Comparison of ENCODE assay signal across 11 mouse cellular contexts in genomic region chr5:93152451-93152850, GRCm38 (mm10). TPM values are rescaled to one million over a fixed set of nuclear protein-coding genes. Genes with fewer than 3 reads are reported as not detected.
DNase-seq lines count a peak whose midpoint lies in the region; ATAC-seq and TF ChIP-seq lines count a peak whose summit lies in the region.
"Had no signal": no experiment of that assay in that cellular context is flagged by ENCODE, and none has a peak within 500 bp of the region (broad histone marks: within the 10 kb centered on the region; RNA-seq: fewer than 3 reads in every experiment).

No protein-coding gene starts in this region.

- H3K27me3 ChIP-seq in intestine, embryonic 16.5 days (replicated peaks; ENCODE audit: control insufficient read depth, insufficient read depth, low read length), result no peaks in the 10 kb centered on the region
- H3K27me3 ChIP-seq in intestine, embryonic 15.5 days (replicated peaks), result no peaks in the 10 kb centered on the region
- no peaks in the 10 kb centered on the region for H3K27me3 ChIP-seq in liver, embryonic 14.5 days (ENCODE audit: control insufficient read depth, insufficient read depth, low read length)
- H3K27me3 ChIP-seq in small intestine, adult 2 months (ENCODE audit: control insufficient read depth, insufficient read depth, low read length), result no peaks in the 10 kb centered on the region
- H3K27me3 ChIP-seq: forebrain, embryonic 13.5 days; limb, embryonic 15.5 days had no signal

- no peak overlapping the region for H3K9ac ChIP-seq in intestine, embryonic 16.5 days (ENCODE audit: low read depth, low read length)
- no peak overlapping the region for H3K9ac ChIP-seq in intestine, embryonic 15.5 days
- no peak overlapping the region for H3K9ac ChIP-seq in liver, embryonic 14.5 days (replicated peaks)
- H3K9ac ChIP-seq: forebrain, embryonic 13.5 days; limb, embryonic 15.5 days had no signal

- WGBS in intestine, embryonic 16.5 days, result 74% methylated on average over 4 of the region's 4 CpGs
- 83% methylated on average over 4 of the region's 4 CpGs for WGBS in intestine, embryonic 15.5 days
- 28% methylated on average over 4 of the region's 4 CpGs for WGBS in liver, embryonic 14.5 days (ENCODE audit: insufficient replicate concordance)
- 66% methylated on average over 4 of the region's 4 CpGs for WGBS in small intestine, adult 2 months

- H3K9me3 ChIP-seq in intestine, embryonic 16.5 days (ENCODE audit: control insufficient read depth, low read length), result no peaks in the 10 kb centered on the region
- H3K9me3 ChIP-seq in intestine, embryonic 15.5 days, result no peaks in the 10 kb centered on the region
- H3K9me3 ChIP-seq in liver, embryonic 14.5 days (ENCODE audit: control insufficient read depth, low read length), result no peaks in the 10 kb centered on the region
- H3K9me3 ChIP-seq: forebrain, embryonic 13.5 days; limb, embryonic 15.5 days had no signal

- peaks cover 13% of the 10 kb centered on the region for H3K4me1 ChIP-seq in intestine, embryonic 16.5 days (ENCODE audit: control insufficient read depth, insufficient read depth, low read length)
- H3K4me1 ChIP-seq in intestine, embryonic 15.5 days (replicated peaks), result peaks cover 10% of the 10 kb centered on the region
- H3K4me1 ChIP-seq in bone marrow macrophage, adult 2 months (ENCODE audit: control insufficient read depth, insufficient read depth, low read length), result peaks cover 36% of the 10 kb centered on the region
- peaks cover 11 to 35% of the 10 kb centered on the region in 2 experiments for H3K4me1 ChIP-seq in liver, embryonic 14.5 days (replicated peaks; ENCODE audit: control insufficient read depth in 2 of 2, insufficient read depth in 2 of 2, low read length in 1 of 2)
- peaks cover 7% of the 10 kb centered on the region; the same call in 1 of the 2 replicates for H3K4me1 ChIP-seq in small intestine, adult 2 months (ENCODE audit: control insufficient read depth, insufficient read depth, insufficient read length, low read length)

- H3K4me3 ChIP-seq in intestine, embryonic 16.5 days (ENCODE audit: low read length), result no peak overlapping the region
- H3K4me3 ChIP-seq in intestine, embryonic 15.5 days (replicated peaks), result no peak overlapping the region
- H3K4me3 ChIP-seq in bone marrow macrophage, adult 2 months (ENCODE audit: insufficient read depth, low read length), result peak overlapping the region; percentile 42
- H3K4me3 ChIP-seq in liver, embryonic 14.5 days (ENCODE audit: insufficient read depth in 1 of 2, low read depth in 2 of 2, low read length in 2 of 2), result no peak overlapping the region
- H3K4me3 ChIP-seq in small intestine, adult 2 months (ENCODE audit: low read depth, low read length), result peak overlapping the region; percentile 4; the same call in 1 of the 2 replicates
- H3K4me3 ChIP-seq: forebrain, embryonic 13.5 days; limb, embryonic 15.5 days had no signal

- no peak overlapping the region for H3K27ac ChIP-seq in intestine, embryonic 16.5 days (ENCODE audit: low read length)
- H3K27ac ChIP-seq in intestine, embryonic 15.5 days, result no peak overlapping the region
- H3K27ac ChIP-seq in bone marrow macrophage, adult 2 months (ENCODE audit: insufficient read depth, low read depth, low read length), result peak overlapping the region; percentile 45
- no peak overlapping the region for H3K27ac ChIP-seq in liver, embryonic 14.5 days
- H3K27ac ChIP-seq in small intestine, adult 2 months (ENCODE audit: insufficient read depth, low read depth, low read length), result peak overlapping the region; percentile 54
- H3K27ac ChIP-seq: forebrain, embryonic 13.5 days; limb, embryonic 15.5 days had no signal

- H3K36me3 ChIP-seq in intestine, embryonic 16.5 days (ENCODE audit: control insufficient read depth, insufficient read depth, low read length), result peaks cover 4% of the 10 kb centered on the region
- peaks cover 20% of the 10 kb centered on the region; the same call in 1 of the 2 replicates for H3K36me3 ChIP-seq in intestine, embryonic 15.5 days
- no peaks in the 10 kb centered on the region for H3K36me3 ChIP-seq in liver, embryonic 14.5 days (replicated peaks; ENCODE audit: control insufficient read depth, insufficient read depth, low read depth)
- H3K36me3 ChIP-seq in small intestine, adult 2 months (ENCODE audit: control insufficient read depth, insufficient read depth, low read length), result peaks cover 16% of the 10 kb centered on the region

- peak; percentile 48; the same call in 1 of the 2 replicates for ATAC-seq in intestine, embryonic 16.5 days
- ATAC-seq in intestine, embryonic 15.5 days, result no peak
- peak; percentile 54; the same call in 1 of the 2 replicates for ATAC-seq in liver, embryonic 14.5 days (ENCODE audit: insufficient read depth)
- ATAC-seq: forebrain, embryonic 13.5 days had no signal

- no peak for TF ChIP-seq POLR2A in bone marrow macrophage, adult 2 months (IDR thresholded peaks at IDR 0.05; ENCODE audit: borderline replicate concordance, low read depth, low read length)
- TF ChIP-seq POLR2A in small intestine, adult 2 months (IDR thresholded peaks at IDR 0.05; ENCODE audit: low read depth, low read length), result no peak

- DNase-seq in liver, embryonic 14.5 days (ENCODE audit: low read depth in 3 of 3, low spot score in 3 of 3), result no peak
- no peak for DNase-seq in cerebellum, postnatal 25 days
- DNase-seq in cerebellum, adult 8-10 months, result no peak
- no peak for DNase-seq in kidney, postnatal 14 days
- DNase-seq: kidney, adult 11 months had no signal

- no peak for TF ChIP-seq CTCF in bone marrow macrophage, adult 2 months (IDR thresholded peaks at IDR 0.05; ENCODE audit: low read depth, low read length)
- no peak for TF ChIP-seq CTCF in liver, embryonic 14.5 days (IDR thresholded peaks at IDR 0.05; ENCODE audit: low read depth)
- TF ChIP-seq CTCF in small intestine, adult 2 months (IDR thresholded peaks at IDR 0.05; ENCODE audit: extremely low read depth, insufficient read length, insufficient replicate concordance, low read depth, low read length), result no peak

- TF ChIP-seq EP300 in liver, embryonic 14.5 days (IDR thresholded peaks at IDR 0.05; ENCODE audit: low read depth), result no peak

- no peak overlapping the region for H3K4me2 ChIP-seq in intestine, embryonic 16.5 days (ENCODE audit: low read depth, low read length)
- H3K4me2 ChIP-seq in intestine, embryonic 15.5 days (replicated peaks), result no peak overlapping the region
- no peak overlapping the region for H3K4me2 ChIP-seq in liver, embryonic 14.5 days (ENCODE audit: low read depth)
- H3K4me2 ChIP-seq: forebrain, embryonic 13.5 days; limb, embryonic 15.5 days had no signal

RNA-seq across cellular contexts. Expression of gene Ccni, which starts 53.8 kb away (rescaled TPM):
- 67.5 and 69.2 TPM in 2 replicates for polyA plus RNA-seq in intestine, embryonic 16.5 days (2015; fragmentation: Nextera tagmentation; extraction: Ambion mirVana)
- polyA plus RNA-seq in intestine, embryonic 15.5 days (2015; fragmentation: Nextera tagmentation; extraction: Ambion mirVana), result 79.2 and 91.2 TPM in 2 replicates
- 227 and 234 TPM in 2 replicates for polyA plus RNA-seq in bone marrow macrophage, adult 2 months (2012; ENCODE audit: insufficient read depth, insufficient read length, missing spikeins)
- 21.0 and 21.7 TPM in 2 replicates for polyA plus RNA-seq in liver, embryonic 14.5 days (2012; rRNA removed)
- 39.3 and 41.6 TPM in 2 replicates for polyA plus RNA-seq in liver, embryonic 14.5 days (2014; fragmentation: Nextera tagmentation; extraction: Ambion mirVana)
- polyA plus RNA-seq in small intestine, adult 2 months (2012; rRNA removed), result 36.8 and 117 TPM in 2 replicates

RNA-seq across cellular contexts. Expression of gene 2010109A12Rik, which starts 53.9 kb away (rescaled TPM):
- 1.8 and 2.1 TPM in 2 replicates for polyA plus RNA-seq in intestine, embryonic 16.5 days (2015; fragmentation: Nextera tagmentation; extraction: Ambion mirVana)
- 1.6 and 2.0 TPM in 2 replicates for polyA plus RNA-seq in intestine, embryonic 15.5 days (2015; fragmentation: Nextera tagmentation; extraction: Ambion mirVana)
- 0.75 TPM in 1 of 2 replicates, not detected in the other for polyA plus RNA-seq in bone marrow macrophage, adult 2 months (2012; ENCODE audit: insufficient read depth, insufficient read length, missing spikeins)
- 0.30 and 0.55 TPM in 2 replicates for polyA plus RNA-seq in liver, embryonic 14.5 days (2012; rRNA removed)
- 1.2 and 1.5 TPM in 2 replicates for polyA plus RNA-seq in liver, embryonic 14.5 days (2014; fragmentation: Nextera tagmentation; extraction: Ambion mirVana)
- polyA plus RNA-seq in small intestine, adult 2 months (2012; rRNA removed), result not detected in 2 replicates

RNA-seq across cellular contexts. Expression of gene Sept11, which starts 59.2 kb away (rescaled TPM):
- polyA plus RNA-seq in intestine, embryonic 16.5 days (2015; fragmentation: Nextera tagmentation; extraction: Ambion mirVana), result 115 and 116 TPM in 2 replicates
- 138 and 157 TPM in 2 replicates for polyA plus RNA-seq in intestine, embryonic 15.5 days (2015; fragmentation: Nextera tagmentation; extraction: Ambion mirVana)
- polyA plus RNA-seq in bone marrow macrophage, adult 2 months (2012; ENCODE audit: insufficient read depth, insufficient read length, missing spikeins), result 23.7 and 24.8 TPM in 2 replicates
- 11.1 and 13.8 TPM in 2 replicates for polyA plus RNA-seq in liver, embryonic 14.5 days (2012; rRNA removed)
- 18.6 and 21.4 TPM in 2 replicates for polyA plus RNA-seq in liver, embryonic 14.5 days (2014; fragmentation: Nextera tagmentation; extraction: Ambion mirVana)
- 7.0 and 12.9 TPM in 2 replicates for polyA plus RNA-seq in small intestine, adult 2 months (2012; rRNA removed)

Comparison
In these comparisons a context has a peak if more than half of its experiments do, and no peak if none do; other contexts are left out.
1. H3K27ac ChIP-seq: peak in bone marrow macrophage, adult 2 months (single experiment) and small intestine, adult 2 months (single experiment); none in intestine, embryonic 16.5 days (single experiment), intestine, embryonic 15.5 days (single experiment) and liver, embryonic 14.5 days (single experiment).
2. H3K4me3 ChIP-seq: peak in bone marrow macrophage, adult 2 months (single experiment) and small intestine, adult 2 months (single experiment); none in intestine, embryonic 16.5 days (single experiment), intestine, embryonic 15.5 days (single experiment) and liver, embryonic 14.5 days (0 of 2).